Mouse (Mus musculus): ENCODE data around the gene Acads. TPM values are rescaled to one million over a fixed set of nuclear protein-coding genes. Genes with fewer than 3 reads are reported as not detected.

Gene Acads
- polyA plus RNA-seq, 1 experiment from 2014 or later, result 46.9 TPM

DNA sequence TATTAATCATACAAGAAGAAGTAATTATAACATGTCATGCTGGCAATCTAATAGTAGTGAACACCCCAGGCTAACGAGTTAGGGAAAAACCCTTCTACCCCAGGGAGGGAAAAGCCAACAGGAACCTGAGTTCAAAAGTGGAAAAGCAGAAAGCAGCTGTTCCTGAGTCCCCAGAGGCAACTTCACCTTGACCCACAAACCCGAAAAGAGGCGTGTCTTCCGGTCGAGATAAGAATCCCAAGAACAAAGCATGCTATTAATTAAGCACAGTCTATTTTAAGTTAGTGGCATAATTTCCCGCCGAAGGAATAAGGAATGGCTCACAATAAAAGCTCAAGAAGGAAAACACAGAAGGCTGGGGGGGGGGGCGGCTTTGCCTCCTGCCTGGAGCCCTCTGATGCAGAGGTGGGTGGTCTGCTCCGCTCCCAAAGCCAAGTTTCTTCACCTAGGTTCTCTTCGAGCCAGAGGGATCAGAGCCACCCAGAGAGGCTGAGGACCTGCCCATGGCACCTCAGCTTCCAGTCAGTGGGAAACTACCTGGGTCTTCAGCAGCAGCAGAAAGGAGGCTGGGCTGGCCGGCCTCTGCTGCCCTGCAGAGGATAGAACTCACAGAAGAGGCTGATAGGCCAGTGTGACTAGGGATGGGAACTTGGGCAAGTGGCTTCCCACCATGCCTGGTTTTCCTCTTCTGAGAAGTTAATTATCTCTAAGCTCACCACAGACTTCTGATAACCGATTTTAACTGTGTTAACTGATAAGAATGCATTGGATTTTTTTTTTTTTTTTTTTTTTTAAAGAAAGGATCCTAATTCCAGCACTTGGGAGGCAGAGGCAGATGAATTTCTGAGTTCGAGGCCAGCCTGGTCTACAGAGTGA is 42.2 kb upstream of the Acads start:
- Histone ChIP-seq H3K9me3 (ENCODE audit: low read depth, low read length) (no peaks in the 10 kb centered on the region), H3K36me3 (ENCODE audit: insufficient read depth) (no peaks in the 10 kb centered on the region), H3K4me3 (ENCODE audit: low read depth, low read length) (no peak overlapping the region), H3K4me1 (ENCODE audit: insufficient read depth) (peaks cover 16% of the 10 kb centered on the region), H3K27ac (ENCODE audit: low read depth) (peak overlapping the region; percentile 69; the same call in 1 of the 2 replicates), H3K27me3 (ENCODE audit: insufficient read depth, low read length) (no peaks in the 10 kb centered on the region), H3K4me2 (0 out of 2 replicates have a peak overlapping the region, but pooled peaks have one; percentile 5), H3K9ac (no peak overlapping the region)
- 39% methylated on average over 13 of the region's 13 CpGs for WGBS
- ATAC-seq (ENCODE audit: insufficient read depth) (no peak), DNase-seq (peak; percentile 61)
- TF ChIP-seq CTCF (IDR thresholded peaks at IDR 0.05; ENCODE audit: low read depth), result no peak

DNA sequence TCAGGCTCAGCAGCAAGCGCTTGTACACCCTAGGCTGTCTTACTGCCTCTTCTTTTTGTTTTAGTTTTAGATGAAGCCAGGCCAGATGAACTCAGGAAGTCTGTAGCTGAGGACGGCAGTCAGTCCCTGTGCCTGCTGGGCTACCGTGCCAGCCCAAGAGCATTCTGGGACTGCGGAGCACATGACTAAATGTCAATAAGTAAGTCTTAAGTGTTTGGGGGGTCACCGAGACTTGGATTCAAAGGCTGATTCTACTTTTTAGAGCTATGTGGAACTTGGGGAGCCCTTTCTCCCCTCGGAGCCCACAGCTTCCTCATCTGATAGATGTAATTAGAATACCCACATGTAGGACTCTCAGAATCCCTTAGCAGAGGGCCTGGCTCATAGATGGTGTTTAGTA is 41.5 kb upstream of the Acads start:
- no peak overlapping the region for H3K27ac ChIP-seq (ENCODE audit: low read depth)

DNA sequence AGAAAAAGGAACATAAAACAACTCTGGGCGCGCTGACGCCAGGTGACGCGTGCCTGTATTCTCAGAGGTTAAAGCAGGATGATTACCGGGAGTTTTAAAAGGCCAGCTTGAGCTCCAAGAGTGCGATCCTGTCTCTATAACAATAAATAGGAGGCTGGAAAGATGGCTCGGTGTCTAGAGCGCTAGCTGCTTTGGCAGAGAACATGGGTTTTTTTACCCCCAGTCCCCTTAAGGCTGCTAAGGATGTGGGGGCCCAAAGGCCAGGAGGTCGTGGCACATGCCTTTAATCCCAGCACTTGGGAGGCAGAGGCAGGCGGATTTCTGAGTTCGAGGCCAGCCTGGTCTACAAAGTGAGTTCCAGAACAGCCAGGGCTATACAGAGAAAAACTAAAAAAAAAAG is 40.0 kb upstream of the Acads start:
- H3K27me3 ChIP-seq (ENCODE audit: insufficient read depth, low read length), result no peaks in the 10 kb centered on the region
- H3K4me2 ChIP-seq, result peak overlapping the region; percentile 80
- H3K9ac ChIP-seq, result peak overlapping the region; percentile 94
- H3K4me1 ChIP-seq (ENCODE audit: insufficient read depth), result peaks cover 28% of the 10 kb centered on the region
- no peak for DNase-seq
- TF ChIP-seq CTCF (IDR thresholded peaks at IDR 0.05; ENCODE audit: low read depth), result no peak
- H3K36me3 ChIP-seq (ENCODE audit: insufficient read depth), result peaks cover 4% of the 10 kb centered on the region; the same call in 1 of the 2 replicates
- H3K4me3 ChIP-seq (ENCODE audit: low read depth, low read length), result peak overlapping the region; percentile 100
- H3K27ac ChIP-seq (ENCODE audit: low read depth), result peak overlapping the region; percentile 97
- no peak for ATAC-seq (ENCODE audit: insufficient read depth)
- H3K9me3 ChIP-seq (ENCODE audit: low read depth, low read length), result no peaks in the 10 kb centered on the region
- 32% methylated on average over 12 of the region's 12 CpGs for WGBS

More for the DNA sequence above, 41.5 kb upstream of the Acads start:
- ATAC-seq (ENCODE audit: insufficient read depth) (no peak), DNase-seq (no peak)
- Histone ChIP-seq H3K4me2 (no peak overlapping the region), H3K9me3 (ENCODE audit: low read depth, low read length) (no peaks in the 10 kb centered on the region), H3K27me3 (ENCODE audit: insufficient read depth, low read length) (no peaks in the 10 kb centered on the region), H3K4me1 (ENCODE audit: insufficient read depth) (peaks cover 19% of the 10 kb centered on the region), H3K36me3 (ENCODE audit: insufficient read depth) (no peaks in the 10 kb centered on the region), H3K9ac (no peak overlapping the region), H3K4me3 (ENCODE audit: low read depth, low read length) (no peak overlapping the region)
- WGBS, result 64% methylated on average over 6 of the region's 6 CpGs
- TF ChIP-seq CTCF (IDR thresholded peaks at IDR 0.05; ENCODE audit: low read depth), result no peak

DNA sequence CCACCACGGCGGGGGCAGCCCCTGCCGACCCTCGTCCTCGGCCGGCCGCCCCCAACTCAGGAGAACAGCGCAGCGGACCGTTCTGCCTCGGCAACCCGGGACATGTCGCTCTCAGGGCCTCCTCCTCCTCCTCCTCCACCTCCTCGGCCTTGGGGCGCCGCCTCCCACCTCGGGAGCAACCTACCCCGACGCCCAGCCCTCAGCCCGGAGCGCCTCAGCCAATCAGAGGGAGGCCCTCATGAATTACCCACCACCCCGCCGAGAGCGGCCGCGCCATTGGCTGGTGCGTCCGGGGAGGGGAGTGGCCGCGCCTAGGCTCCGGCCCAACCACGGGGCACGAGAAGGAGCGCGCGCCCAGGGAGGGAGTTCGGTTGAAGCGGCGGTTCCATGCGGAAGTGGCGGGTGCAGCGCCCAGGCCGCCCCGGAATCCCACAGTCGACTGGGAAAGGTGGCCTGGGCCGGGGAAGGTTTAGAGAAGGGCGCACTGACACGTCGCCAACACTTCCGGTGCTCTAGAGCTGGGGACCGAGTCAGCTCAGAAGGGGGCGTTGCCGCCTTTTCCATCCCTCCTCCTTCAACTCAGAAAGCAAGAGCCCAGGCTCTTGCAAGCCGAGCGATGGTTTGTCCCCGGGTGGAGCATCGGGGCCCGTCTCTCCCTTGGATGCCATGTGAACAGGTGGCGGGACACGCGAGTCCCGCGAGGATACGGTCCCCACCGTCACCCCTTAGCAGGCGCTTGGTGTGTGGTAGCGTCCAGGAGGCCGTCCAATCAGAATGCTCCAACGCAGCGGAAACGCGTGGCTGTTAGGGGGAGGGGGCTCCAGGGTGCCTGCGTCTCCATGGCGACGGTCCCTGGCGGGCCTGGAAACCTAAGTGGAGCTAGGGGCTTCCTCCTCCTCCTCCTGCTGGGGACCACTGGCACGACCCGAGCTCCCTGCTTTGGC is 39.2 kb upstream of the Acads start, which contains the start of gene Mlec:
TSS of gene Mlec (minus strand) at position 140 of the 944 bp plus-strand sequence.
- peak within 1 kb of the TSS; percentile 97 for H3K27ac ChIP-seq (ENCODE audit: low read depth)
- peak within 1 kb of the TSS; percentile 80 for H3K4me2 ChIP-seq
- peaks cover 30% of the 10 kb centered on the region for H3K4me1 ChIP-seq (ENCODE audit: insufficient read depth)
- H3K9me3 ChIP-seq (ENCODE audit: low read depth, low read length), result no peaks in the 10 kb centered on the region
- peaks cover 11% of the 10 kb centered on the region; the same call in 1 of the 2 replicates for H3K36me3 ChIP-seq (ENCODE audit: insufficient read depth)
- under 1% methylated on average over 77 of the region's 78 CpGs for WGBS
- ATAC-seq (ENCODE audit: insufficient read depth), result peak; percentile 98
- H3K27me3 ChIP-seq (ENCODE audit: insufficient read depth, low read length), result no peaks in the 10 kb centered on the region
- peak within 1 kb of the TSS; percentile 100 for H3K4me3 ChIP-seq (ENCODE audit: low read depth, low read length)
- TF ChIP-seq CTCF (IDR thresholded peaks at IDR 0.05; ENCODE audit: low read depth), result peak; percentile 45; the same call in 1 of the 2 replicates
- peak within 1 kb of the TSS; percentile 94 for H3K9ac ChIP-seq
- peak; percentile 99 for DNase-seq

- H3K36me3 ChIP-seq (ENCODE audit: insufficient read depth), result peaks cover 15% of the 10 kb centered on the region
- under 1% methylated on average over 26 of the region's 26 CpGs for WGBS
- DNase-seq (peak; percentile 53), ATAC-seq (ENCODE audit: insufficient read depth) (no peak)
- peak overlapping the region; percentile 80 for H3K4me2 ChIP-seq
- TF ChIP-seq CTCF (IDR thresholded peaks at IDR 0.05; ENCODE audit: low read depth), result no peak
- H3K4me3 ChIP-seq (ENCODE audit: low read depth, low read length), result peak overlapping the region; percentile 100
- peaks cover 32% of the 10 kb centered on the region for H3K4me1 ChIP-seq (ENCODE audit: insufficient read depth)
- no peaks in the 10 kb centered on the region for H3K9me3 ChIP-seq (ENCODE audit: low read depth, low read length)
- peak overlapping the region; percentile 94 for H3K9ac ChIP-seq
- no peaks in the 10 kb centered on the region for H3K27me3 ChIP-seq (ENCODE audit: insufficient read depth, low read length)
- peak overlapping the region; percentile 90 for H3K27ac ChIP-seq (ENCODE audit: low read depth)
Observed at GRCm38 (mm10) chr5:115156933-115157589, 37.9 kb upstream of the Acads start.

DNA sequence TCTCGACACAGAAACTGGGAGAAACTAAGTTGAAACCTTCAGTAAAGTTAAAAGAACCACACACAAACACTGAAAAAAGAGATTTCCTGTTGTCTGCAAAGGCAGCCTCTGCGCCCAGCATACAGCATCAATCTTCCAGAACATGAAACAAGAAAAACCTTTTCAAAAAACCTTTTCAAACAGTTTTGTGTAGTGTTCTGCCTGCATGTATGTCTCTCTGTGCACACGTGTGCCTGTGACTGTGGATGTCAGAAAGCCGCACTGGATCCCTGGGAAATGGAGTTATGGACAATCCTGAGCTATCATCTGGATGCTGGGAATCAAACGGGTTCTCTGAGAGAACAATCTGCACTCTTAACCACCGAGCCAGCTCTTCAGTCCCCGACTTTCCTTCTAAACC is 37.3 kb upstream of the Acads start:
- Histone ChIP-seq H3K4me2 (peak overlapping the region; percentile 80), H3K9ac (peak overlapping the region; percentile 94), H3K27me3 (ENCODE audit: insufficient read depth, low read length) (no peaks in the 10 kb centered on the region), H3K4me1 (ENCODE audit: insufficient read depth) (peaks cover 31% of the 10 kb centered on the region), H3K27ac (ENCODE audit: low read depth) (peak overlapping the region; percentile 9; the same call in 1 of the 2 replicates), H3K9me3 (ENCODE audit: low read depth, low read length) (no peaks in the 10 kb centered on the region), H3K4me3 (ENCODE audit: low read depth, low read length) (peak overlapping the region; percentile 100), H3K36me3 (ENCODE audit: insufficient read depth) (peaks cover 19% of the 10 kb centered on the region)
- WGBS, result 46% methylated on average over 7 of the region's 7 CpGs
- no peak for TF ChIP-seq CTCF (IDR thresholded peaks at IDR 0.05; ENCODE audit: low read depth)
- ATAC-seq (ENCODE audit: insufficient read depth) (no peak), DNase-seq (no peak)
